Mouse (Mus musculus): ENCODE data around the gene Tmsb15b1.
"Not testable (repeated sequence)": the region's sequence is repeated elsewhere in the genome, so short reads cannot be mapped to it uniquely, and the experiment has no call there.

The Tmsb15b1 gene

DNA sequence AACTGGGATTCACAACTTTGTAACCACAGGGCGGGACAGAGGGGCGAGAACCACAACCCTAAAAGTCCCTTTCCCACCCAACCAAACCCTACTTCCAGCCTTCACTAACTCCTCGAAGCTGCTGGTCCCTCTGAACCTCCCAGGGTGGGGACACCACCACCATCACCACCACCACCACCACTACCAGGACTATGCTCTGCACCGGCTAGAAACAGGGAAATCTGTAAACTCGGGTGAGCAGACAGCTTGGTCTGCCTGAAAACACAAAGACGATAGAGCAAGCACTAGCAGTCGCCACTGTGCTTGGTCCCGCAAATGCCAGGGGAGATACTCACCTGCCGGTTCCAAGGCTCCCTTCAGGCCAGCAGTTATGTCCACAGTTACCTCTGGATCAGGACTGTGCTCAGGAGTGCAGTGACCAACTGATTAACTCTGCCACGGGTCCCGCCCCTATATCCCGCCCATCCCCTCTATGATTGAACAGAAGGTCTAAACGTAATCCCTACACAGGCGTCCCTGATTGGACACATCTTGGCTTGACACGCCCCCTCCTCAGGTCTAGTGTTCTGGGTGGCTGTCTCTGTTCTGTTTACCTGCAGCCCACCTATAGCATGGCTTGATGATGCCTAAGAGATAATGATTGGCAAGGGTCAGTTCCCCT lies at the start of gene Tmsb15b1, which contains the start of gene Tmsb15l:
Gene Tmsb15b1 (minus strand): TSS at position 451 of the 661 bp plus-strand sequence.
Gene Tmsb15l (minus strand): TSS at position 446 of the 661 bp plus-strand sequence.
- peak; percentile 76 for DNase-seq (ENCODE audit: low spot score)

DNA sequence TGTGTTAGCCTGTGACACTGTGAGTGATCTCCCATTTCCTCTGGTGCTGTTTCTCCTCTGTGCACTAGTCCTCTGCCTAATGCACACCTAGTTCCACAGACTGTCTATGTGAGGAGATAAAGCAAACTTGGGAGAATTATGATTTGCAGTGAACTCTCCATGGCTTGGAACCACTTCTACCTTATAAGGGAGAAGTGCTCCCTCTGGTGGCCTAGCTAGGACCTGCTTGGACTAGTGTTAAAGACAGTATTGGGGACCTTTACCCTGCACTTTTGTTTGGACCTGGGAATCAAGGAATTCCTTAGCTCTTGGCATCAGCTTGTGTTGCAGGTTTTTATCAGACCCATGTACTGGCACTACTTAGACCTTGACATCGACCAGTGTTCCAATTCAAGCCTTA lies 42.6 kb upstream of the Tmsb15b1 start:
- DNase-seq (ENCODE audit: low spot score), result peak; percentile 47

DNA sequence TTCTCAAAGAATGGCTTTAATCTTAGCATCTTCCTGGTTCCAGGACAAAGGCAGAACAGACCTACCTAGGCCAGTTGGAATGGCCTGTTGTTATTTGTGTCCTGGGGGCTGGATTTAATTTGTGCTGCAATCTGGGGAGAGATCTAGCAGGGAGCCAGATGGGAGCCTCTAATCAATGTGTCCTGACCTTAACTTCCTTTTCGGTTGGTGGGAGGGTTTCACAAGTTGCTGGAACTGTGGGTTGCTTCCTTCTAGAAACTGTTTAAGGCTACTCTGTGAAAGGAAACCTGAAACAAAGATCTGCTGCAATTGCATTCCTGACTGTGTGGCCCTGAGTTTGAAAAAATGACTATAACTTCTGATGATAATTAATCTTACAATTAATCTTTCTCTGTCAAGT lies 41.0 kb upstream of the Tmsb15b1 start:
- no peak for DNase-seq (ENCODE audit: low spot score)

DNA sequence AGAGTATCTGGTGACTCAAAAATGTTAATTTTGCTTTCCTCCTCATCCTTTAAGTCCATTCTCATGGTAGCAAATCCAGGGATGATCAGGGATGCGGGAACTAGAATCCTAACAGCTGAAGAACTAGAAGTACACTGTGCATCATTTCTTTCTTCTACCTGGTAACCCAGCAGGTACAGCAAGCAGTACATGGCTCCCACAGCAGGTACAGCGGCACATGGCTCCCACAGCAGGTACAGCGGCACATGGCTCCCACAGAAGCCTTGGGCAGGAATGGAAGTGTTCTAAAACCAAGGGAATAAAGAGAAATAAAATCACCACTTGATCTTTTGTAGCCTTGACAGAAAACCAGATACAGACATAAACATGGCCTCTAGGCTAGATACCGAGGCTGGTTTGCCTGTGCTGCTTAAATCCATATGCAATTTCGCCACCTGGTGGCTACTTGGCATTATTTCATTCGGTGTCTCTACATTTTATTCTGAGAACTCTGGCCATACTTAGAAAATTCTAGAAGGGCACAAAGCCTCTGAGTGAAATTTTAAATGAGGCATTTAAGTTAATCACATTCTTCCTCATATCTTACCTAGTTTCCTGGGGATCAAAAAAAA lies 38.5 kb upstream of the Tmsb15b1 start:
- peak; percentile 17 for DNase-seq (ENCODE audit: low spot score)

DNA sequence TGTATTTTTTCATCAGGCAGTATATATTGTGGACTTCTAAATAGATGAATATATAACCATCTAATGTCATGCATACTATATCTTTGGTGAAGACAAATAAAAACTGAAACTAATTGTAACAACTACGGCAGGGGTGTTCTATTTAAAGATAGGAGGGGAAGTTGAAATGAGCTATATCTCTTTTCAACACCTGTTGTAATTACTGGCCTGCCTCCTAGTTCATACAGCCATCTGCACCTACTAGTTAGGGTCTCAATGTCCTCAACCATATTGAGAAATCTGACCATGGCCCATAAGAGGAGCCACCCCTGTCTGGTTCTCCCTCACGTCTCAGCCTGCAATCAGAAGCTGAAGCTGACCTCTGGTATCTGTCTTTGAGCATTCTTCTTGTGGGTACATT lies 19.6 kb upstream of the Tmsb15b1 start:
- no peak for DNase-seq (ENCODE audit: low spot score)

DNA sequence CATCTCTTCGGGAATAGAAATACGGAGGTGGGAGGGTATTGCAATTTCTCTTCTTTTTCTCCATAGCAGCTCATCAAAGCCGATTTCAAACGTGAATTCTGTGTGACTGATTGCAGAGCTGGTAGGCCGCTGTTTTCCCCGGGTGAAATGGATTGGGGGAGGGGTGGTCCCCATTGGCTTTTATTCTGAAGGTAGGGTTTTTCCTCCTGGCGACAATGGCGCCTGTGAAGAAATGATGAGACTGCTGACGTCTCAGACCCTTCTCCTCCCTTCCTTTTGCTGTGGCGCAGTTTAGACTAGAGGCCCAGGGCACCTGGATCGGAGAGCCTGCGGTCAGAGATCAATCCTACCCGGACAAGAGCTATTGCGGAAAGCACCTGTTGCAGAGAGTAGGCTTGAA lies 17.0 kb upstream of the Tmsb15b1 start:
- no peak for DNase-seq (ENCODE audit: low spot score)

DNA sequence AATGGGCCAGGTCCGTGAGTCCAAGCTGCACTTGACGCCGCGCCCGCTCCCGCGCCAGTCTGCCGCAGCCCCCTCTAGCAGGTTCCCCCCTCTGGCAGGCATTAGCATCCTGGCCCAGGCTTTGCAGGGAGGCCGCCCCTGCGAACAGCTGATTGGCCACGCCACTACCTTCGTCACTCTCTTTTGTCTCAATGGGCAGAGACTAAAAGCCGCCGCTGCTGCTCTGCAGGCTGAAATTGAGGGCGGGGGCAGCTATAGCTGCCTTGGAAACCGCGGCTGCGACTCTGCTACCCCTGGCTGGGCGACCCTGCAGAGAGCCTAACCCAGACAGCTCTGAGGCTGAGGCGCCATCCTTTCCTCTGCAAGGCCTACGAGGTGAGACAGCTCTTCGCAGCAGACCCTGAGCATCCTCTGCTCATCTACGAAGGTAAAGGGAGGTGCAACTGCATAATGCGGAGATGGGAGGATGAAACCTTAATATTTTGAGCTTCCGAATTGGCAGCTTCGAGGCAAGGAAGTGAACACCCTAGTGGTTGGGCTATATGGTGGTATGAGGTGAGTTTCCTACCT lies 16.4 kb upstream of the Tmsb15b1 start, which contains the start of gene Zcchc18:
Gene Zcchc18 (plus strand): TSS at position 178 of the 570 bp plus-strand sequence.
- peak; percentile 65 for DNase-seq (ENCODE audit: low spot score)

DNA sequence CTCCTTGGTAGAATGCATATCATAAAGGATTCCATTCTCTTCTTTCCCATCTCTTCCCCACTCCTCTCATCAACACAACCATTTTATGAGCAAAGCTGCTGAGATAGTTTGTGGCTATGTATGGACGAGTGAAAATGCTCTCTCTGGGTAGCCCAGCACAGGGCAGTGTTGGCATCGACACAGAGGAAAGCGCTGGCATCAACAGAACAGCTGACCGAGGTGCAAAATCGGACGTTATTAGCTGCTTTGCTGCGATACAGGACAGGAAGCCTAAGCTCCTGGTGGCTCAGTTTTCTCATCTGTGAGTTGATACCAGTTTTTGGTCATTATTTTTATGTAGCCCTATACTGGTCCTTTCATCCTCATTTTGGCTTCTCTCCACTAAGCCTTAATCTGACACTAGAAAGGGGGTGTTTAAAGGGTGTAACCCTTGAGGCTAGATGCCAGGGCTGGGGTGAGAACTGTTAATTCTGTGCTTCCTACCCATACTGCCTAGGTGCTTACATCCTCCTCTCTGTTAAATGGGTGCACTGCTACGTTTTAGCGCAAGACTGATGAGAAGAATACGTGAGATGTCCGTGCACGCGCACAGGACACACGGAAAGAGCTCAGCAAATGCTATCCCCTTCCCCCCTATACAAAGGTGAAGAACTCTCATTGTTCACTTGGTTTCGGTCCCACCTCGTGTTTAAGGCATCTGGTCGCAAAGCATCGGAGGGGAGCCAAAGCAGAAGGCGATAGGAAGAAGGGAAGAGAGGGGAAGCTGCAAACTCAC lies 15.7 kb upstream of the Tmsb15b1 start:
- no peak for DNase-seq (ENCODE audit: low spot score)

DNA sequence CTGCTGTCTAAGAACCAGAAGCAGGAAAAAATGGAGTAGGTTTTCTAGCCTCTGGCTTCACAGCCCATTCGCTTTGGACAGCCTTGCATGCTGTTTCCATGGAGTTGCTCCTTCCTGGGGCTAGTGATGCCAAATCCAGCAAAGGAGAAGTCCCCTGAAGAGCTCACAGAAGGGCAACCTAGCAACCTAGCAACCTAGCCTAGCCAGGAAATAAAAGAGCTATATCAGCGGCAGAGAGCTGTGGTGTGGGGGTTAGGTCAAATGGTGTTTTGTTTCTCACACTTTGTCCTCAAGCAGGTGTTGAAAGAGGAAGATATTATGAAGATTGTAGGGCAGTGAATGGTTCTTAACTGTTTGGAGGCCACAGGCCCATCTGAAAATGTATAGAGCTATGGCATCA lies 14.6 kb upstream of the Tmsb15b1 start:
- DNase-seq (ENCODE audit: low spot score), result no peak

DNA sequence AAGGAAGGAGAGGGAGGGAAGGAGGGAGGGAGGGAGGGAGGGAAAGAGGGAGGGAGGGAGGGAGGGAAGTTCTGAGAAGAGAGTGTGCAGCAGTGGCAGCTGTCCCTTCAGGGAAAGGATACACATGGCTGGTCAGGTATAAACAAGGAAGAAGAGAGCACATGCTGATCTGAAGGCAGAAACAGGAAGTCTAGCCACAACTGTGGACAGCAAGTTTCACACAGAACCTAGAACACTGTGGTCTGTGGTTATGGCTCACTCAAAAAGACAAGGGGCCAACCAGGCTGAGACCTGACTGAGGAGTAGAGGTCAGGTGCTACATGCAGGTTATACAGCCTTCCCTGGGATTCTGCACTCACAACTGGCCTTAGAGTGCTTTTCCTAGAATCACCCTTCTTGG lies 9.4 kb upstream of the Tmsb15b1 start:
- no peak for DNase-seq (ENCODE audit: low spot score)

DNA sequence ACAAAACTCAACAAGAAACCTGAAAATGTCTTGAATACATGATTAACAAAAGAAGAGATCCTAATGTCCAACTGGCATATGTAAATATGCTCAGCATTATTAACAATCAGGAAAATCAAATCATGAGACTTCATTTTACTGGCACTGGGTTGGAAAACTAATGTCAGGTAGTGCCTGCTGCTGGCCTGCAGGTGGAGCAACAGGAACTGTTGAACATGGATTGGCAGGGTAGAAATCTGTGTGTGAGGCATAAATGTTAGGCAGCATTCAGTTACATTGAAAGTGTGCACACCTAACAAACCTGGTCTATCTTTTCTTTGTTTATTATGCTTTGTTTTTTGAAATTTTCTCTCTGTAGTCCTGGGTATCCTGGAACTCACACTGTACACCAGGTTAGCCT lies 1.9 kb upstream of the Tmsb15b1 start:
- DNase-seq (ENCODE audit: low spot score), result no peak

DNA sequence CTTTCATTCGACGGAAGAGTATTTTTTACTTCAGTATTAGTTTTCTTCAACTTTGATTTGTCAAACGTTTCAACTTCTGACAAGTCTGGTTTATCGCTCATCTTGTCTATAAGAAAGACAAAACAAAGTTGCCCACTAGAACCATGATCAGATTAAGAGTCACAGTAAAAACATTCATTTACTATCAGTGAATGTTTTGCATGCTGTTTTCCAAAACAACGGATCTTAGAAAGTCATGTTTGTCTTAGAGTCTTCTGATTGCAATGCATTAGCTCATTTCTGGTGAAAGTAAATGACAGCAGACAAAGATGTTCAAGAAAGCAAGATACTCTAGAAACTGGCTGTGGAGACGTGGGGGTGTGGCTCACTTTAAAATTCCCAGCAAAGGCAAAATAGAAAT lies 1.3 kb downstream of the Tmsb15b1 start, which contains the start of gene Tmsb15b2:
Gene Tmsb15b2 (minus strand): TSS at position 101 of the 400 bp plus-strand sequence.
- not testable (repeated sequence) for DNase-seq (ENCODE audit: low spot score)

DNA sequence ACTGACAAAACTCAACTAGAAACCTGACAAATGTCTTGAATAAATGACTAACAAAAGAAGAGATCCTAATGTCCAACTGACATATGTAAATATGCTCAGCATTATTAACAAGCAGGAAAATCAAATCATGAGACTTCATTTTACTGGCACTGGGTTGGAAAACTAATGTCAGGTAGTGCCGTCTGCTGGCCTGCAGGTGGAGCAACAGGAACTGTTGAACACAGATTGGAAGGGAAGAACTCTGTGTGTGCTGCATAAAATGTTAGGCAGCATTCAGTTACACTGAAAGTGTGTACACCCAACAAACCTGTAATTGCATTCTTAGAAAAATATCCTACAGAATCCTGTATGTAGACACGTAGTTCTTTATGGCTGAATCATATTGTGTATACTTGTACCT lies 17.0 kb downstream of the Tmsb15b1 start:
- DNase-seq (ENCODE audit: low spot score), result no peak

DNA sequence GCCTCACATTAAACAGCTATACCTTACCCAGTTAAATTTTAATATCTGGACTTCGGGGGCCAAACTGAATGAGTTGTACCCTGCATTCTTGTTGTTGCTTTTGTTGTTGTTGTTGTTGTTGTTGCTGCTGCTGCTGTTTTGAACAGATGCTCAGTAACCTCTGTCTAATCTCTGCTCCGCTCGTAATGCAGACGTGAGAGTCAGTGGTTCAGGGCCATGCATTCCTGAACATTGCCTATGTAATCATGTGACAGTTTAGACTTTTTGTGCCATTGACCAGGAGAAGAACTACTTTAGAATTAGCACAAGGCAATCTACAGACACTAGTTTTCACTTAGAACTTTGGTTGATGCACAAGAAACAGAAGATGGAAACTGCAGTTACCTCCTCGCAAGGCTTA lies 18.4 kb downstream of the Tmsb15b1 start:
- DNase-seq (ENCODE audit: low spot score), result not testable (repeated sequence)

DNA sequence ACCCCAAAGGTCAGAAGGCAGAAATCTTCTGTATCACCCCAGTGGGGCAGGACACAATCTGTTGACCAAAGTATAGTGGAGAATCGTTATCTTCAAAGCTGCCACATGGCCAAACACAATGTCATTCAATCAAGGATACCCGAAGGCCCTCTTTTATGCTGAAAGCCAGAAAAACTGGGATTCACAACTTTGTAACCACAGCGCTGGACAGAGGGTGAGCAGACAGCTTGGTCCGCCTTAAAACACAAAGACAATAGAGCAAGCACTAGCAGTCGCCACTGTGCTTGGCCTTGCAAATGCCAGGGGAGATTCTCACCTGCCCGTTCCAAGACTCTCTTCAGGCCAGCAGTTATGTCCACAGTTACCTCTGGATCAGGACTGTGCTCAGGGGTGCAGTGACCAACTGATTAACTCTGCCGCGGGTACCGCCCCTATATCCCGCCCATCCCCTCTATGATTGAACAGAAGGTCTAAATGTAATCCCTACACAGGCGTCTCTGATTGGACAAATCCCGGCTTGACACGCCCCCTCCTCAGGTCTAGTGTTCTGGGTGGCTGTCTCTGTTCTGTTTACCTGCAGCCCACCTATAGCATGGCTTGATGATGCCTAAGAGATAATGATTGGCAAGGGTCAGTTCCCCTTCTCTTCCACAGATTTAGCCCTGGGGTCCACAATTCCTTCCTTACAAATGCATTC lies 18.9 kb downstream of the Tmsb15b1 start:
- peak; percentile 70 for DNase-seq (ENCODE audit: low spot score)

DNA sequence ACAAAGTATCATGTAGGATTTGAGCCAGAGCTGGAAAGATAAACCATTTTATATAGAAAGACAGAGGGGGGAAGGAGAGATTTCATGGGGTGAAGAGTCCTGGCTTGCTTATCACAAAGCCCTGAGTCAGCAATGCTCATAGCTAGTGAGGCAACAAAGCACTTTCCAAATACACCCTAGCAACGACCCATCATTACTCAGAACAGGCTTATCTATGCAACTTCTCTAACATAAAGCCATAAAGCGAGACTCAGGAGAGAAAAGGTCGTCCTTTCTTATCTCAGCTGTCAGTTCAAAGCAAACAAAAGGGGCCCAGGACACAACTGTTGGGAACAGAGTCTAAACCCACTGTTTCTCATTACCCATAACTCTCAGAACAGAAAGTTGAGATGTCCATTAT lies 38.7 kb downstream of the Tmsb15b1 start:
- DNase-seq (ENCODE audit: low spot score), result no peak

DNA sequence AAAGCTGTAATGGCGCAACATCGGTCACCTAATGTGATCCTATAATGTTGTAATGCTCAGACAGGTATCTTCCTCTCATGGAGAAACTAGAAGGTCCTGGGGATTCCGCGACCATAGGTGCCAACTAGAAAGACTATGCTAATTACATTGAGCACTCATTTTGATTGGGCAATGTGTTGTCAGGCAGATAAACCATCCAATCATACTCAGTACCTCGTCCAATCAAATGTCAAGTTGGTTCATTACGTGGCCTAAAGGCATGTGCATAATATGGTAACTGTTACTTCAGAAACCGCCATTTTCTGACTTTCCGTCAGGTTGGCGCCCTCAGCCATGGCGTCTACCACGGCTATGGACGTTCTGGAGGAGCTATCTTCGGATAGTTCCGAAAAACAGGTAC lies 49.6 kb downstream of the Tmsb15b1 start, which contains the start of gene H2bfm:
Gene H2bfm (plus strand): TSS at position 295 of the 400 bp plus-strand sequence.
- DNase-seq (ENCODE audit: low spot score), result peak; percentile 70

DNA sequence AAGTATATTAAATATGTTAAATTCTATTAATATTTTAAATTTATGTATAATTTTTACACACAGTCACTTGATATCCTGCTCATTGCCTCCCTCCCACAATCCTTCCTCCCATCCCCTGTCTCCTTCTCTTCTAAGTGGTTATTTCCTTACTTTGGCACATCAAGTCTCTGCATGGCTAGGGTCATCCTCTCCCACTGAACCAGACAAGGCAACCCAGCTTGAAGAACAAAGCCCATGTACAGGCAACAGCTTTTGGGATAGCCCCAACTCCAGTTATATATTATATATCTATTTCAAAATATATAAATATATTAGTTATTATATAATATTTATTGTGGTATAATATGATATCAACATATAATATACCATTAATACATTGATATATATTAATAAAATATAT lies 50.8 kb downstream of the Tmsb15b1 start:
- no peak for DNase-seq (ENCODE audit: low spot score)

All from testis, postnatal 14 days (tissue).